In genomic region chr1:75192452-75192851, GRCm38 (mm10) we compare ENCODE assay signal across 8 mouse cellular contexts. TPM values are rescaled to one million over a fixed set of nuclear protein-coding genes. Genes with fewer than 3 reads are reported as not detected.
DNase-seq lines count a peak whose midpoint lies in the region; ATAC-seq and TF ChIP-seq lines count a peak whose summit lies in the region.

No protein-coding gene starts in this region.

- peaks cover 19% of the 10 kb centered on the region for H3K4me1 ChIP-seq in forebrain, embryonic 16.5 days (replicated peaks; ENCODE audit: control insufficient read depth, insufficient read depth, low read length)
- H3K4me1 ChIP-seq in lung, embryonic 15.5 days, result peaks cover 19% of the 10 kb centered on the region
- H3K4me1 ChIP-seq in small intestine, adult 2 months (ENCODE audit: control insufficient read depth, insufficient read depth, insufficient read length, low read length), result peaks cover 9% of the 10 kb centered on the region

- no peaks in the 10 kb centered on the region for H3K27me3 ChIP-seq in forebrain, embryonic 16.5 days (replicated peaks; ENCODE audit: control insufficient read depth, insufficient read depth, low read length)
- H3K27me3 ChIP-seq in lung, embryonic 15.5 days, result no peaks in the 10 kb centered on the region
- no peaks in the 10 kb centered on the region for H3K27me3 ChIP-seq in small intestine, adult 2 months (ENCODE audit: control insufficient read depth, insufficient read depth, low read length)

- H3K4me2 ChIP-seq in forebrain, embryonic 16.5 days (ENCODE audit: low read length), result peak overlapping the region; percentile 95
- peak overlapping the region; percentile 90 for H3K4me2 ChIP-seq in lung, embryonic 15.5 days

- H3K4me3 ChIP-seq in forebrain, embryonic 16.5 days (replicated peaks; ENCODE audit: low read length), result peak overlapping the region; percentile 62
- peak overlapping the region; percentile 87 for H3K4me3 ChIP-seq in lung, embryonic 15.5 days
- H3K4me3 ChIP-seq in small intestine, adult 2 months (ENCODE audit: low read depth, low read length), result peak overlapping the region; percentile 78

- under 1% methylated on average over 19 of the region's 19 CpGs for WGBS in forebrain, embryonic 16.5 days
- WGBS in lung, embryonic 15.5 days, result under 1% methylated on average over 19 of the region's 19 CpGs
- WGBS in small intestine, adult 2 months, result under 1% methylated on average over 19 of the region's 19 CpGs

- no peak for ATAC-seq in forebrain, embryonic 16.5 days
- peak; percentile 33; the same call in 1 of the 2 replicates for ATAC-seq in lung, embryonic 15.5 days (ENCODE audit: borderline replicate concordance, extremely low read depth, low FRiP score, low TSS enrichment)

- H3K27ac ChIP-seq in forebrain, embryonic 16.5 days (ENCODE audit: low read length), result peak overlapping the region; percentile 81
- peak overlapping the region; percentile 90 for H3K27ac ChIP-seq in lung, embryonic 15.5 days
- H3K27ac ChIP-seq in small intestine, adult 2 months (ENCODE audit: insufficient read depth, low read depth, low read length), result peak overlapping the region; percentile 97

- peak; percentile 60 for DNase-seq in layer of hippocampus, adult 9-11 months
- DNase-seq in layer of hippocampus, adult 9-10 months (ENCODE audit: low spot score), result no peak
- DNase-seq in adrenal gland, postnatal 25 days, result peak; percentile 59
- DNase-seq in kidney, adult 8-10 months, result peak; percentile 61 to 66
- DNase-seq in layer of hippocampus, postnatal 25 days (ENCODE audit: extremely low spot score in 1 of 2, low spot score in 1 of 2), result no peak

- H3K9me3 ChIP-seq in forebrain, embryonic 16.5 days (ENCODE audit: control insufficient read depth, low read length), result no peaks in the 10 kb centered on the region
- no peaks in the 10 kb centered on the region for H3K9me3 ChIP-seq in lung, embryonic 15.5 days

- no peak; the same call in 1 of the 2 replicates for TF ChIP-seq POLR2A in small intestine, adult 2 months (IDR thresholded peaks at IDR 0.05; ENCODE audit: low read depth, low read length)

- peaks cover 7% of the 10 kb centered on the region for H3K36me3 ChIP-seq in forebrain, embryonic 16.5 days (ENCODE audit: control insufficient read depth, insufficient read depth)
- H3K36me3 ChIP-seq in lung, embryonic 15.5 days, result peaks cover 18% of the 10 kb centered on the region
- H3K36me3 ChIP-seq in small intestine, adult 2 months (ENCODE audit: control insufficient read depth, insufficient read depth, low read length), result peaks cover 29% of the 10 kb centered on the region

- peak overlapping the region; percentile 79 for H3K9ac ChIP-seq in forebrain, embryonic 16.5 days (replicated peaks; ENCODE audit: low read depth, low read length)
- peak overlapping the region; percentile 91 for H3K9ac ChIP-seq in lung, embryonic 15.5 days

- TF ChIP-seq CTCF in small intestine, adult 2 months (IDR thresholded peaks at IDR 0.05; ENCODE audit: extremely low read depth, insufficient read length, insufficient replicate concordance, low read depth, low read length), result no peak

RNA-seq across cellular contexts. Expression of gene Atg9a, which starts 0.5 kb away (rescaled TPM):
- 45.3 and 50.6 TPM in 2 replicates for total RNA-seq in adrenal gland, postnatal 25 days (2021)
- 46.4 and 48.8 TPM in 2 replicates for polyA plus RNA-seq in forebrain, embryonic 16.5 days (2015; fragmentation: Nextera tagmentation; extraction: Ambion mirVana)
- 21.9 and 27.6 TPM in 2 replicates for polyA plus RNA-seq in lung, embryonic 15.5 days (2015; fragmentation: Nextera tagmentation; extraction: Ambion mirVana)
- 48.3 and 148 TPM in 2 replicates for polyA plus RNA-seq in small intestine, adult 2 months (2012; rRNA removed)
- 100 to 1,000 TPM; 119 to 121 TPM for total RNA-seq in layer of hippocampus, postnatal 25 days (2021)

RNA-seq across cellular contexts. Expression of gene Ankzf1, which starts 0.5 kb away (rescaled TPM):
- 23.5 and 26.4 TPM in 2 replicates for total RNA-seq in adrenal gland, postnatal 25 days (2021)
- 27.2 and 32.7 TPM in 2 replicates for polyA plus RNA-seq in forebrain, embryonic 16.5 days (2015; fragmentation: Nextera tagmentation; extraction: Ambion mirVana)
- polyA plus RNA-seq in lung, embryonic 15.5 days (2015; fragmentation: Nextera tagmentation; extraction: Ambion mirVana), result 21.8 and 23.2 TPM in 2 replicates
- 5.5 and 16.2 TPM in 2 replicates for polyA plus RNA-seq in small intestine, adult 2 months (2012; rRNA removed)
- 10 to 100 TPM; 19.4 to 24.0 TPM for total RNA-seq in layer of hippocampus, postnatal 25 days (2021)

RNA-seq across cellular contexts. Expression of gene Abcb6, which starts 12.3 kb away (rescaled TPM):
- 29.9 and 33.1 TPM in 2 replicates for total RNA-seq in adrenal gland, postnatal 25 days (2021)
- polyA plus RNA-seq in forebrain, embryonic 16.5 days (2015; fragmentation: Nextera tagmentation; extraction: Ambion mirVana), result 44.0 and 51.9 TPM in 2 replicates
- polyA plus RNA-seq in lung, embryonic 15.5 days (2015; fragmentation: Nextera tagmentation; extraction: Ambion mirVana), result 16.1 and 17.1 TPM in 2 replicates
- polyA plus RNA-seq in small intestine, adult 2 months (2012; rRNA removed), result 15.0 and 22.1 TPM in 2 replicates
- 10 to 100 TPM; 25.2 to 28.0 TPM for total RNA-seq in layer of hippocampus, postnatal 25 days (2021)

RNA-seq across cellular contexts. Expression of gene Glb1l, which starts 18.2 kb away (rescaled TPM):
- total RNA-seq in adrenal gland, postnatal 25 days (2021), result 24.2 and 28.7 TPM in 2 replicates
- polyA plus RNA-seq in forebrain, embryonic 16.5 days (2015; fragmentation: Nextera tagmentation; extraction: Ambion mirVana), result 20.7 and 22.0 TPM in 2 replicates
- 16.2 and 16.6 TPM in 2 replicates for polyA plus RNA-seq in lung, embryonic 15.5 days (2015; fragmentation: Nextera tagmentation; extraction: Ambion mirVana)
- 0.74 and 1.1 TPM in 2 replicates for polyA plus RNA-seq in small intestine, adult 2 months (2012; rRNA removed)
- total RNA-seq in layer of hippocampus, postnatal 25 days (2021), result 10 to 100 TPM; 12.6 to 14.4 TPM

RNA-seq across cellular contexts. Expression of gene Stk16, which starts 18.2 kb away (rescaled TPM):
- total RNA-seq in adrenal gland, postnatal 25 days (2021), result 105 and 133 TPM in 2 replicates
- 130 and 151 TPM in 2 replicates for polyA plus RNA-seq in forebrain, embryonic 16.5 days (2015; fragmentation: Nextera tagmentation; extraction: Ambion mirVana)
- 136 and 137 TPM in 2 replicates for polyA plus RNA-seq in lung, embryonic 15.5 days (2015; fragmentation: Nextera tagmentation; extraction: Ambion mirVana)
- 147 and 193 TPM in 2 replicates for polyA plus RNA-seq in small intestine, adult 2 months (2012; rRNA removed)
- total RNA-seq in layer of hippocampus, postnatal 25 days (2021), result 10 to 100 TPM; 88.3 to 92.4 TPM

Comparison
In these comparisons a context has a peak if more than half of its experiments do, and no peak if none do; other contexts are left out.
1. DNase-seq: peak in layer of hippocampus, adult 9-11 months (single experiment), adrenal gland, postnatal 25 days (single experiment) and kidney, adult 8-10 months (2 of 2); none in layer of hippocampus, adult 9-10 months (single experiment) and layer of hippocampus, postnatal 25 days (0 of 2).
2. Peak in every context shown above with its lines, with median percentiles within 50 percentile points of each other: H3K27ac ChIP-seq and H3K4me3 ChIP-seq.